Mouse (Mus musculus): ENCODE measurements around the gene Os9.

DNA sequence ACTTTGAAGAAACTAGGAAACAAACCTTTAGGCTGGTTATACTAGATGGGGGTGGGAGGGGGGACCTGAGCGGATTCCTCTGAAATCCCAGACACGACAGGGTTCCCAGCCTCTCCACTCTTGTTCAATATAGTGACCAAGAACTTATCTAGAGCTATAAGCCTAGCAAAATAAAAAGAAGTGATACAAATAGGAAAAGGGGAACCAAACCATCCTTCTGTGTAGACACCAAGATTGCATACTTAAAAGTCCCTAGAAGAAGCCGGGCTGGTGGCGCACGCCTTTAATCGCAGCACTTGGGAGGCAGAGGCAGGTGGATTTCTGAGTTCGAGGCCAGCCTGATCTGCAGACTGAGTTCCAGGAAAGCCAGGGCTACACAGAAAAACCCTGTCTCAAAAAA lies 32.4 kb upstream of the Os9 start:
- TF ChIP-seq CTCF (IDR thresholded peaks at IDR 0.05; ENCODE audit: low read depth) (no peak), EP300 (IDR thresholded peaks at IDR 0.05; ENCODE audit: low read depth) (no peak)
